8 mouse cellular contexts compared by ENCODE assay signal in genomic region chr4:119815133-119815792, GRCm38 (mm10).
A peak's percentile ranks its signal among the peaks of the same experiment; 100 is the strongest.
DNase-seq lines count a peak whose midpoint lies in the region; ATAC-seq and TF ChIP-seq lines count a peak whose summit lies in the region.

No protein-coding gene starts in this region.

- H3K27me3 ChIP-seq in kidney, embryonic 15.5 days: peaks cover 38% of the 10 kb centered on the region
- no peaks in the 10 kb centered on the region for H3K27me3 ChIP-seq in forebrain, postnatal 0 days (ENCODE audit: insufficient read depth, low read length)
- H3K27me3 ChIP-seq in liver, postnatal 0 days (ENCODE audit: insufficient read depth, low read length): peaks cover 15% of the 10 kb centered on the region

- no peak for TF ChIP-seq CTCF in forebrain, postnatal 0 days (IDR thresholded peaks at IDR 0.05; ENCODE audit: low read depth)
- TF ChIP-seq CTCF in liver, postnatal 0 days (IDR thresholded peaks at IDR 0.05; ENCODE audit: low read depth): no peak

- H3K4me3 ChIP-seq in kidney, embryonic 15.5 days (replicated peaks): peak overlapping the region; percentile 55
- peak overlapping the region; percentile 67 for H3K4me3 ChIP-seq in brown adipose tissue, adult 24 weeks (ENCODE audit: insufficient read depth, low read depth, low read length)
- H3K4me3 ChIP-seq in forebrain, postnatal 0 days (ENCODE audit: low read depth, low read length): peak overlapping the region; percentile 70
- H3K4me3 ChIP-seq in liver, postnatal 0 days (ENCODE audit: low read depth, low read length): peak overlapping the region; percentile 43

- H3K4me2 ChIP-seq in kidney, embryonic 15.5 days: peak overlapping the region; percentile 93
- peak overlapping the region; percentile 81 for H3K4me2 ChIP-seq in forebrain, postnatal 0 days (ENCODE audit: low read depth)
- H3K4me2 ChIP-seq in liver, postnatal 0 days (ENCODE audit: low read depth, low read length): peak overlapping the region; percentile 77

- no peak for TF ChIP-seq EP300 in liver, postnatal 0 days (IDR thresholded peaks at IDR 0.05; ENCODE audit: low read depth)

- H3K9me3 ChIP-seq in kidney, embryonic 15.5 days (replicated peaks): no peaks in the 10 kb centered on the region
- H3K9me3 ChIP-seq in forebrain, postnatal 0 days (ENCODE audit: low read length): no peaks in the 10 kb centered on the region
- no peaks in the 10 kb centered on the region for H3K9me3 ChIP-seq in liver, postnatal 0 days (ENCODE audit: low read length)

- WGBS in kidney, embryonic 15.5 days: 11% methylated on average over 7 of the region's 7 CpGs
- 10% methylated on average over 7 of the region's 7 CpGs for WGBS in forebrain, postnatal 0 days
- 12% methylated on average over 7 of the region's 7 CpGs for WGBS in liver, postnatal 0 days (ENCODE audit: insufficient replicate concordance)

- no peaks in the 10 kb centered on the region for H3K36me3 ChIP-seq in kidney, embryonic 15.5 days
- H3K36me3 ChIP-seq in forebrain, postnatal 0 days (ENCODE audit: insufficient read depth): no peaks in the 10 kb centered on the region
- no peaks in the 10 kb centered on the region for H3K36me3 ChIP-seq in liver, postnatal 0 days (replicated peaks; ENCODE audit: insufficient read depth, low read length)

- ATAC-seq in kidney, embryonic 15.5 days (replicated peaks; ENCODE audit: low FRiP score): no peak
- ATAC-seq in forebrain, postnatal 0 days: peak; percentile 10
- ATAC-seq in liver, postnatal 0 days: no peak

- H3K9ac ChIP-seq in kidney, embryonic 15.5 days: peak overlapping the region; percentile 57
- peak overlapping the region; percentile 88 for H3K9ac ChIP-seq in forebrain, postnatal 0 days
- 0 out of 2 replicates have a peak overlapping the region, but pooled peaks have one; percentile 16 for H3K9ac ChIP-seq in liver, postnatal 0 days (replicated peaks)

- H3K4me1 ChIP-seq in kidney, embryonic 15.5 days: peaks cover 33% of the 10 kb centered on the region
- peaks cover 15% of the 10 kb centered on the region for H3K4me1 ChIP-seq in brown adipose tissue, adult 24 weeks (ENCODE audit: control insufficient read depth, insufficient read depth, insufficient read length, low read length)
- H3K4me1 ChIP-seq in forebrain, postnatal 0 days (ENCODE audit: insufficient read depth): peaks cover 30% of the 10 kb centered on the region
- H3K4me1 ChIP-seq in liver, postnatal 0 days (ENCODE audit: insufficient read depth): peaks cover 9% of the 10 kb centered on the region; the same call in 1 of the 2 replicates

- no peak overlapping the region for H3K27ac ChIP-seq in kidney, embryonic 15.5 days
- H3K27ac ChIP-seq in brown adipose tissue, adult 24 weeks (replicated peaks; ENCODE audit: low read depth, low read length): no peak overlapping the region
- peak overlapping the region; percentile 89 for H3K27ac ChIP-seq in forebrain, postnatal 0 days (ENCODE audit: low read depth, low read length)
- no peak overlapping the region for H3K27ac ChIP-seq in liver, postnatal 0 days (ENCODE audit: low read depth)

- DNase-seq in kidney, postnatal 10 days: no peak
- peak; percentile 11 for DNase-seq in forebrain, postnatal 0 days
- no peak for DNase-seq in liver, postnatal 0 days
- no peak for DNase-seq in ovary, adult 18-20 months (ENCODE audit: low spot score)
- DNase-seq in MN1 (ENCODE audit: low spot score): no peak
- no peak for DNase-seq in gastrocnemius, postnatal 4 days (ENCODE audit: low spot score in 2 of 2)

Comparison
In these comparisons a context has a peak if more than half of its experiments do, and no peak if none do; other contexts are left out.
1. H3K9ac ChIP-seq: peak in every context shown above with its lines; median percentile 88 in forebrain, postnatal 0 days; 57 in kidney, embryonic 15.5 days; 16 in liver, postnatal 0 days.